Mouse (Mus musculus): ENCODE data around the gene Rnf223.

The Rnf223 gene

GRCm38 (mm10) chr4:156130436-156130835 lies at the start of gene Rnf223:
TSS of gene Rnf223 (plus strand) at chr4:156130513.
- DNase-seq (ENCODE audit: low spot score in 2 of 2): no peak

GRCm38 (mm10) chr4:156082621-156083234 lies 47.6 kb upstream of the Rnf223 start:
- no peak for DNase-seq (ENCODE audit: low spot score in 2 of 2)

GRCm38 (mm10) chr4:156083348-156083747 lies 47.0 kb upstream of the Rnf223 start:
- DNase-seq (ENCODE audit: low spot score in 2 of 2): no peak

- DNase-seq (ENCODE audit: low spot score in 2 of 2): no peak
Measured at GRCm38 (mm10) chr4:156084096-156084879, 46.0 kb upstream of the Rnf223 start.

GRCm38 (mm10) chr4:156085256-156085655 lies 45.1 kb upstream of the Rnf223 start:
- DNase-seq (ENCODE audit: low spot score in 2 of 2): no peak

- DNase-seq (ENCODE audit: low spot score in 2 of 2): no peak
Measured at GRCm38 (mm10) chr4:156087398-156088087, 42.8 kb upstream of the Rnf223 start.

- no peak for DNase-seq (ENCODE audit: low spot score in 2 of 2)
Measured at GRCm38 (mm10) chr4:156091236-156091635, 39.1 kb upstream of the Rnf223 start.

GRCm38 (mm10) chr4:156092765-156093164 lies 37.5 kb upstream of the Rnf223 start:
- no peak for DNase-seq (ENCODE audit: low spot score in 2 of 2)

- DNase-seq (ENCODE audit: low spot score in 2 of 2): no peak
Measured at GRCm38 (mm10) chr4:156093758-156094157, 36.6 kb upstream of the Rnf223 start.

GRCm38 (mm10) chr4:156096191-156096590 lies 34.1 kb upstream of the Rnf223 start:
- no peak for DNase-seq (ENCODE audit: low spot score in 2 of 2)

GRCm38 (mm10) chr4:156097770-156098366 lies 32.4 kb upstream of the Rnf223 start:
- no peak for DNase-seq (ENCODE audit: low spot score in 2 of 2)

GRCm38 (mm10) chr4:156099427-156099826 lies 30.9 kb upstream of the Rnf223 start:
- DNase-seq (ENCODE audit: low spot score in 2 of 2): no peak

GRCm38 (mm10) chr4:156100501-156100900 lies 29.8 kb upstream of the Rnf223 start:
- no peak for DNase-seq (ENCODE audit: low spot score in 2 of 2)

GRCm38 (mm10) chr4:156101481-156101903 lies 28.8 kb upstream of the Rnf223 start:
- no peak for DNase-seq (ENCODE audit: low spot score in 2 of 2)

GRCm38 (mm10) chr4:156103342-156103741 lies 27.0 kb upstream of the Rnf223 start:
- no peak for DNase-seq (ENCODE audit: low spot score in 2 of 2)

GRCm38 (mm10) chr4:156108606-156109546 lies 21.4 kb upstream of the Rnf223 start:
- peak in 1 of 2 experiments; percentile 17 for DNase-seq (ENCODE audit: low spot score in 2 of 2)

GRCm38 (mm10) chr4:156109570-156110331 lies 20.6 kb upstream of the Rnf223 start, which contains the start of gene 9430015G10Rik:
TSS of gene 9430015G10Rik (plus strand) at chr4:156109982.
- DNase-seq (ENCODE audit: low spot score in 2 of 2): peak; percentile 97 to 99

- DNase-seq (ENCODE audit: low spot score in 2 of 2): no peak
Measured at GRCm38 (mm10) chr4:156124077-156124476, 6.2 kb upstream of the Rnf223 start.

- no peak for DNase-seq (ENCODE audit: low spot score in 2 of 2)
Measured at GRCm38 (mm10) chr4:156125393-156125792, 4.9 kb upstream of the Rnf223 start.

GRCm38 (mm10) chr4:156126841-156127240 lies 3.5 kb upstream of the Rnf223 start:
- DNase-seq (ENCODE audit: low spot score in 2 of 2): no peak

Measured in frontal cortex, postnatal 36 days (tissue).